Mouse (Mus musculus) lung, embryonic 16.5 days (tissue): Measurements from ENCODE around the gene Ap3s2. TPM values are rescaled to one million over a fixed set of nuclear protein-coding genes. Genes with fewer than 3 reads are reported as not detected.

Experiments
- ATAC-seq: fragments of 200-750 bp; cut with Nextera tagmentation; 2 replicates; pipeline ENCODE4 v1.8.0; 2017; ENCODE audit warnings: low read depth, mild to moderate bottlenecking, moderate library complexity
- H3K27ac ChIP-seq: fragments of 300-500 bp; sonication (generic); 2 replicates; pipeline ENCODE4 v1.5.1; 2014; ENCODE audit warnings: mild to moderate bottlenecking, control low read depth, low read length
- H3K27me3 ChIP-seq: fragments of 300-500 bp; sonication (generic); 2 replicates; pipeline ENCODE4 v1.6.1; 2014; ENCODE audit warnings: low read depth, low read length, mixed read lengths; ENCODE audit not compliant: control insufficient read depth, insufficient read depth
- H3K36me3 ChIP-seq: fragments of 300-500 bp; sonication (generic); 2 replicates; pipeline ENCODE4 v1.6.1; 2014; ENCODE audit warnings: low read length; ENCODE audit not compliant: control insufficient read depth, insufficient read depth
- H3K4me1 ChIP-seq: fragments of 300-500 bp; sonication (generic); replicated peaks from 2 replicates; pipeline ENCODE4 v1.6.1; 2014; ENCODE audit warnings: low read length, mixed read lengths; ENCODE audit not compliant: control insufficient read depth, insufficient read depth
- H3K4me2 ChIP-seq: fragments of 300-500 bp; sonication (generic); 2 replicates; pipeline ENCODE4 v1.6.1; 2014; ENCODE audit warnings: low read depth, low read length, control low read depth
- H3K4me3 ChIP-seq: fragments of 300-500 bp; sonication (generic); 2 replicates; pipeline ENCODE4 v1.5.1; 2014; ENCODE audit warnings: mild to moderate bottlenecking, low read length, control low read depth
- H3K9ac ChIP-seq: fragments of 300-500 bp; sonication (generic); 2 replicates; pipeline ENCODE4 v1.6.1; 2014; ENCODE audit warnings: low read length, control low read depth
- H3K9me3 ChIP-seq: fragments of 300-500 bp; sonication (generic); 2 replicates; pipeline ENCODE4 v1.6.1; 2016; ENCODE audit warnings: low read length; ENCODE audit not compliant: control insufficient read depth
- WGBS: fragments of 180-500 bp; shearing (Covaris S2); extraction: QIAGEN DNeasy Blood & Tissue Kit; methylation state at CpG from one replicate; pipeline ENCODE4 v1.1.7; 2014; 5-methylcytosine and 5-hydroxymethylcytosine counted together
- polyA plus RNA-seq: library from polyadenylated mRNA; unstranded; fragments of >200 nt; fragmentation: Nextera tagmentation; extraction: Ambion mirVana; gene quantifications from 2 replicates; pipeline ENCODE4 v1.2.1, GENCODE M21; 2015

Gene Ap3s2
- polyA plus RNA-seq, 1 experiment from 2014 or later: 25.8 TPM

GRCm38 (mm10) chr7:79894790-79895189 lies 25.7 kb downstream of the Ap3s2 start:
- Histone ChIP-seq H3K4me3 (no peak overlapping the region), H3K36me3 (0 out of 2 replicates have a peak, but pooled peaks cover 2% of the 10 kb centered on the region), H3K9ac (no peak overlapping the region), H3K4me1 (peaks cover 2% of the 10 kb centered on the region; the same call in 1 of the 2 replicates), H3K27me3 (no peaks in the 10 kb centered on the region), H3K9me3 (no peaks in the 10 kb centered on the region), H3K27ac (no peak overlapping the region), H3K4me2 (no peak overlapping the region)
- ATAC-seq: no peak
- 85% methylated on average over 1 of the region's 1 CpGs for WGBS

DNA sequence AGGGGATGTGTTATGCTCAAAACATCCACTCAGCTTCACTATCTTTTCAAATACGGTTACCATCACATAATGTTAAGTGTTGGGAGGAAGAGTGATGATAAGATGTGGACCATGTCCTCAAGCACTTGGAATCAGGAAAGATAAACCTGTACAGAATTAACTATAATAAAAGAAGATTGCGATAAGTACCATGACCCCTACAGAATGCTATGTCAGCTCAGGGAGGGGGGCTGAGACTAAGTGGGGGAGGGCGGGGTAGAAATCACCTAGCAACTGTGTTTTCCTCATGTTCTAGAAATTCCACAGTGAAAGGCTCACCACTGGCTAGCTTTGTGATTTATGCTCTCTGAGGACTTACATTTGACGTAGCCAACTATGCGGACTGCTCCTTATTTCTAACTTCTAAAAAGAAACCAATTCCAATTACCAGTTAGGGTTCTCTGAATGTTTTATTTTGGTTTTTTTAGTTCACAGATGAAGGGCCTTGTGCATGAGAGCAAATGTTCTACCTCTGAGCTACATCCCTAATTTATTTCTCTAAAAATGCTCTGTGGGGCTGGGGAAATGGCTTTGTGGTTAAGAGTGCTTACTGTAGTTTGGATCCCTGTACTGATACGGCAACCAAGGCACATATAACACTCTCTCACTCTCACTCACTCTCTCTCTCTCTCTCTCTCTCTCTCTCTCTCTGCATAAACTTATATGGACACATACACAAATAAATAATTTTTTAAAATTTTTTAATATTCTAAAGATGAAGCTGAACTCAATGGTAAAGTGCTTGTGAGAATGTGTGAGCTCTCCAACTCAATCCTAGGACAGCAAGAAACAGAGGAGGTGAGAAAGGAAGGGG lies 27.6 kb downstream of the Ap3s2 start:
- Histone ChIP-seq H3K9ac (no peak overlapping the region), H3K36me3 (0 out of 2 replicates have a peak, but pooled peaks cover 2% of the 10 kb centered on the region), H3K27ac (no peak overlapping the region), H3K4me3 (no peak overlapping the region), H3K9me3 (no peaks in the 10 kb centered on the region), H3K4me1 (peaks cover 2% of the 10 kb centered on the region; the same call in 1 of the 2 replicates), H3K4me2 (no peak overlapping the region), H3K27me3 (no peaks in the 10 kb centered on the region)
- WGBS: 63% methylated on average over 6 of the region's 6 CpGs
- ATAC-seq: 0 out of 2 replicates have a peak, but pooled peaks have one; percentile 37

- Histone ChIP-seq H3K4me2 (no peak overlapping the region), H3K9ac (no peak overlapping the region), H3K4me3 (no peak overlapping the region), H3K27ac (no peak overlapping the region), H3K36me3 (0 out of 2 replicates have a peak, but pooled peaks cover 2% of the 10 kb centered on the region), H3K4me1 (peaks cover 2% of the 10 kb centered on the region; the same call in 1 of the 2 replicates), H3K27me3 (no peaks in the 10 kb centered on the region), H3K9me3 (no peaks in the 10 kb centered on the region)
- ATAC-seq: 0 out of 2 replicates have a peak, but pooled peaks have one; percentile 24
- WGBS: 70% methylated on average over 15 of the region's 15 CpGs
These were observed 29.8 kb downstream of the Ap3s2 start for GRCm38 (mm10) chr7:79890436-79891221.

- ATAC-seq: peak; percentile 80
- no peak overlapping the region for H3K9ac ChIP-seq
- 52% methylated on average over 9 of the region's 9 CpGs for WGBS
- H3K4me1 ChIP-seq: peaks cover 2% of the 10 kb centered on the region; the same call in 1 of the 2 replicates
- peak overlapping the region; percentile 28 for H3K4me2 ChIP-seq
- H3K27me3 ChIP-seq: no peaks in the 10 kb centered on the region
- no peaks in the 10 kb centered on the region; the same call in 1 of the 2 replicates for H3K36me3 ChIP-seq
- no peak overlapping the region for H3K4me3 ChIP-seq
- H3K9me3 ChIP-seq: no peaks in the 10 kb centered on the region
- peak overlapping the region; percentile 41 for H3K27ac ChIP-seq
These were observed 31.8 kb downstream of the Ap3s2 start for GRCm38 (mm10) chr7:79888603-79889002.

DNA sequence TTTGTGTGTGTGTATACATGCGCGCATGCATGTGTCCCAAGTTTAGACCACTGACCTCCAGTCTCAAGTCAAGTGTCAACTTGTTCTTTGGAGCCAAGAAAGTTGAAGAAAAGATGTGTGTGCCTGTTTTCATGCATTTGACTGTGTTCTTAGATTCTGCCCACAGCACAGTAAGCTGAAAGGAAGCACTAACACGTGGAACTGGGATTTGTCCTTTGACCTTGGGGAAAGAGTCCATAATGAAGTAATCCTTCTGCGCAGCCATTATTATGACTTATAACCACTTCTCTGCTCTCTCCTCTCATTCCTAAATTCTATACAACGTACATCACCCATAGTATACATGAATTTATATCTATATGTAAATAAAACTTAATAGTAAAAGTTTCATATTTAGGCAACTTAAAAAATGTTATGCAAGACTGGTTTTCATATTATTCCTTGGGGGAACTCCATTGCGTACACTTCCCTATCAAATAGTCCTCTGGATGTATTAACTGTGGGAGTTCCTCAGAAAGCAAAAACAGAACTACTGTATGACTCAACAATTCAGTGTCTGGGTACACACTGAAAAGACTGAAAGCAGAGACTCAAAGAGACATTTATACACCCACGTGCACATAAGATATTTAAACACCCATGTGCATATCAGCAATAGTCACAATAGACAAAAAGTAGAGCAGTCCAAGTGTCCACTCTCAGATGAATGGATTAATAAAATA lies 36.7 kb downstream of the Ap3s2 start:
- Histone ChIP-seq H3K4me1 (no peaks in the 10 kb centered on the region), H3K9ac (no peak overlapping the region), H3K9me3 (no peaks in the 10 kb centered on the region), H3K27me3 (no peaks in the 10 kb centered on the region), H3K4me3 (no peak overlapping the region), H3K36me3 (peaks cover 7% of the 10 kb centered on the region), H3K27ac (no peak overlapping the region), H3K4me2 (no peak overlapping the region)
- ATAC-seq: no peak
- WGBS: 84% methylated on average over 7 of the region's 7 CpGs

DNA sequence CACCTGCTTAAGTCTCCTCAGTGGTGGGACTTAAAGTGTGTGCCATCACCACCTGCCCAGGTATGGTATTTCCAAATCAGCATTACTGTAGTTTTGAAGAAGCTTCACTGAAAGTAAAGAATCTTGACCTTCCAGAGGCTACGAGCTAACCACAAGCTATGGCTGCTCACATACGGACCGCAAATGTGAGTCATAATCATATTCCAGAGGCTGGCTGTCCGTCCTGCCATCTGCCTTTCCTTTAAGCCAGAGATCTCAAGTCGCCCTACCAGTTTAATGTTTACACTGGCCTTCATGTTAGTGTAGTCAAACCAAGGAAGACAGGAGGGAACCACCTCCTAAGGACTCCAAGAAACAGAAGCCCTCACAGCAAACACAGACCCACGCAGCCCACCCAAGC lies 38.5 kb downstream of the Ap3s2 start:
- no peak for ATAC-seq
- no peak overlapping the region for H3K4me3 ChIP-seq
- H3K27me3 ChIP-seq: no peaks in the 10 kb centered on the region
- H3K4me1 ChIP-seq: no peaks in the 10 kb centered on the region
- H3K36me3 ChIP-seq: peaks cover 7% of the 10 kb centered on the region
- no peak overlapping the region for H3K9ac ChIP-seq
- H3K27ac ChIP-seq: no peak overlapping the region
- no peaks in the 10 kb centered on the region for H3K9me3 ChIP-seq
- 68% methylated on average over 6 of the region's 6 CpGs for WGBS
- no peak overlapping the region for H3K4me2 ChIP-seq

GRCm38 (mm10) chr7:79880998-79881397 lies 39.5 kb downstream of the Ap3s2 start:
- ATAC-seq: peak; percentile 45; the same call in 1 of the 2 replicates
- Histone ChIP-seq H3K4me2 (no peak overlapping the region), H3K9me3 (no peaks in the 10 kb centered on the region), H3K27ac (no peak overlapping the region), H3K9ac (no peak overlapping the region), H3K4me1 (no peaks in the 10 kb centered on the region), H3K27me3 (no peaks in the 10 kb centered on the region), H3K4me3 (no peak overlapping the region), H3K36me3 (peaks cover 7% of the 10 kb centered on the region)
- 26% methylated on average over 3 of the region's 3 CpGs for WGBS

- 84% methylated on average over 6 of the region's 6 CpGs for WGBS
- Histone ChIP-seq H3K4me3 (no peak overlapping the region), H3K9ac (no peak overlapping the region), H3K27me3 (no peaks in the 10 kb centered on the region), H3K9me3 (no peaks in the 10 kb centered on the region), H3K36me3 (peaks cover 7% of the 10 kb centered on the region), H3K4me1 (no peaks in the 10 kb centered on the region), H3K27ac (no peak overlapping the region), H3K4me2 (no peak overlapping the region)
- ATAC-seq: no peak
These were observed 40.4 kb downstream of the Ap3s2 start for GRCm38 (mm10) chr7:79880033-79880432.
